Mouse (Mus musculus) ES-E14 (cell line): ENCODE data around the gene Lrmda. TPM values are rescaled to one million over a fixed set of nuclear protein-coding genes. Genes with fewer than 3 reads are reported as not detected.

Experiments used
- DNase-seq: peaks from one replicate; pipeline ENCODE4 v3.0.0-alpha.2; 2013; ENCODE audit warnings: low read depth, low spot score
- H3K27ac ChIP-seq: 2 replicates; pipeline ENCODE4 v1.5.1; 2012; ENCODE audit warnings: low read depth, mild to moderate bottlenecking, low read length, moderate library complexity, mixed read lengths; ENCODE audit not compliant: poor library complexity, insufficient read depth, severe bottlenecking
- H3K36me3 ChIP-seq: 2 replicates; pipeline ENCODE4 v1.6.1; 2012; ENCODE audit warnings: mild to moderate bottlenecking, low read length, moderate library complexity, mixed read lengths; ENCODE audit not compliant: control insufficient read depth, poor library complexity, insufficient read depth, severe bottlenecking
- H3K4me1 ChIP-seq, 2 experiments: fragments of 150-350 bp in 1 of 2; sonication (generic) in 1 of 2; 2 replicates each; pipeline ENCODE4 v1.6.1; 2012; ENCODE audit warnings: low read length in 2 of 2, mild to moderate bottlenecking in 1 of 2, mixed read lengths in 1 of 2; ENCODE audit not compliant: control insufficient read depth in 2 of 2, insufficient read depth in 2 of 2, poor library complexity in 1 of 2
- H3K4me3 ChIP-seq, 2 experiments: fragments of 150-350 bp in 1 of 2; sonication (generic) in 1 of 2; 2 replicates each; pipeline ENCODE4 v1.5.1; 2012; ENCODE audit warnings: low read length in 2 of 2, low read depth in 1 of 2, mild to moderate bottlenecking in 1 of 2, mixed read lengths in 1 of 2; ENCODE audit not compliant: insufficient read depth in 1 of 2, poor library complexity in 1 of 2, severe bottlenecking in 1 of 2
- H3K9ac ChIP-seq: 2 replicates; pipeline ENCODE4 v1.6.1; 2012; ENCODE audit warnings: low read depth, mild to moderate bottlenecking, low read length, mixed read lengths; ENCODE audit not compliant: poor library complexity, insufficient read depth, severe bottlenecking
- H3K9me3 ChIP-seq: fragments of 150-350 bp; sonication (generic); 2 replicates; pipeline ENCODE4 v1.6.1; 2012; ENCODE audit warnings: low read depth, mild to moderate bottlenecking, low read length; ENCODE audit not compliant: control insufficient read depth, insufficient read depth
- CHD2 ChIP-seq: IDR thresholded peaks from 2 replicates; pipeline ENCODE4 v1.6.1; 2014; ENCODE audit warnings: mild to moderate bottlenecking, low read depth, low read length, inconsistent platforms
- HCFC1 ChIP-seq: IDR thresholded peaks from 2 replicates; pipeline ENCODE4 v1.6.1; 2012; ENCODE audit warnings: low read length, inconsistent platforms, borderline replicate concordance; ENCODE audit not compliant: insufficient read depth
- MAFK ChIP-seq: IDR thresholded peaks from 2 replicates; pipeline ENCODE4 v1.6.1; 2014; ENCODE audit warnings: mild to moderate bottlenecking, low read depth, low read length, inconsistent platforms; ENCODE audit not compliant: insufficient read depth
- ZC3H11A ChIP-seq: IDR thresholded peaks from 2 replicates; pipeline ENCODE4 v1.6.1; 2012; ENCODE audit warnings: low read depth, mild to moderate bottlenecking, inconsistent platforms, low read length, borderline replicate concordance
- ZNF384 ChIP-seq: IDR thresholded peaks from 2 replicates; pipeline ENCODE4 v1.6.1; 2012; ENCODE audit warnings: low read depth, low read length, inconsistent platforms
- in situ Hi-C, 2 experiments: fragments of 600-800 bp; cut with MboI; formaldehyde crosslinking; loops; one replicate each; pipeline ENCODE4 v1.15.1; 2025; ENCODE audit warnings: low sequenced_read_pairs in 2 of 2, inconsistent platforms in 1 of 2; ENCODE audit not compliant: unreplicated experiment in 2 of 2
- total RNA-seq: library from RNA; depleted of rRNA; stranded (reverse); fragments of 300-350 nt; gene quantifications from 2 replicates; pipeline ENCODE4 v1.2.3, GENCODE M21; 2012

Lrmda gene
- total RNA-seq, 1 experiment = 0.22 TPM

DNA sequence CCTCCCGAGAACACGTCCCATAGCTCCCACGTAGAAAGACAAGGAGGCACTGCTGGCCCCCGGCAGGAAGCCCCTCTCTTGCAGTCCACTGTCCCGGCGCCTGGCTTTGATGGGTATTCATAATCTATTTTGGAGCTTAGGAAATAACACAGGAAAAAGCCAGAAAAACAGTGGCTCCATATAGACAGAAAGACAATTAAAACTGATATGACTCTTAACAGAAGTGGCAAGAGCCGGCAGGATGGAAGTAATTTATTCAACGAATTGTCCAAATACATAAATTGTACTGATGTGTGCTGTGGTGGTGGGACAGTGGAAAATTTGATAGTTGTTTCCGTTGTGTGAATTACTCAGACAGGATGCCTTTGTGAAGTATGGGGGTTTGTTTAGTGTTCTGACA, 250.3 kb downstream of the Lrmda start:
- Histone ChIP-seq H3K9me3 (no peaks in the 10 kb centered on the region), H3K27ac (no peak overlapping the region), H3K4me1 (no peaks in the 10 kb centered on the region), H3K4me3 (no peak overlapping the region), H3K9ac (no peak overlapping the region), H3K36me3 (no peaks in the 10 kb centered on the region)
- no peak for TF ChIP-seq ZC3H11A
- TF ChIP-seq CHD2 = no peak
- TF ChIP-seq ZNF384 = no peak
- no peak for TF ChIP-seq HCFC1
- TF ChIP-seq MAFK = no peak
- in situ Hi-C loops = no loop called here
- no peak for DNase-seq

DNA sequence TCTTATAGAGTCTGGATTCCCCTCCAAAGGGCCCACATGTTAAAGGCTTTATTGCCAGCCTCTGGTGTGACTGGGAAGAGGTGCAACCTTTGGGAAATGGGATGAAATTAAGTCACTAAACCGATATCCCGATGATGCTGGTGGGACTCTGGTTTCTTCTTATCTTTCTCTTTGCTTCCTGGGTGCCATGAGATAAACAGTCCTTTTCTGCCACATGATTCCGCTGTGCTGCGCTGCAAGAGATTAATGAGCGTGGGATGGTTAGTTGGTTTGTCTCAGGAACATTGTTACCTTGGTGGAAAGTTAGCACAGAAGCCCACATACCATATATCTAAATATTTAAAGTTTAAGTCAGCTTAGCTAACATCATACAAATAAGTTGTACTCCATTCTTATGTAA, 258.5 kb downstream of the Lrmda start:
- Histone ChIP-seq H3K36me3 (no peaks in the 10 kb centered on the region), H3K4me3 (no peak overlapping the region), H3K9me3 (no peaks in the 10 kb centered on the region), H3K9ac (no peak overlapping the region), H3K4me1 (no peaks in the 10 kb centered on the region), H3K27ac (no peak overlapping the region)
- in situ Hi-C loops = no loop called here
- TF ChIP-seq MAFK (no peak), HCFC1 (no peak), ZC3H11A (no peak), ZNF384 (no peak), CHD2 (no peak)
- DNase-seq = no peak

DNA sequence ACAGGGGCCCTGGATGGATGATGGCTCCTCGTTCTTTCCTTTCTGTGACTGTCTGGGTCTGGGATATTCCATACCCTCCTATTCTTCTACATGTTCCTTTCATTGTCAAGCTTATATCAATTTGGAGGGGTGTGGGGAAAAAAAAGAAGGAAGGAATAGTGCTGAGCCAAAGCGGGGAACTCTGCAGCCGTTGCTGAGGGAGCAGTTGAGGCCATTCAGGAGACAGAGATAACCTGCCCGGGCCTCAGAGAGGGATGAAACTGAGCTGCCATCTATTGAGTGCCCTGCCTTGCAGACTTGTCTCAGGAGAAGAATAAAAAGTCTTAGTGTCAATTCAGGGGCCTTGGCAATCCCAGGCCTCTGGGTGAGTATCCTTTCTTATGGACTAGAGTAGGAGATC, 260.1 kb downstream of the Lrmda start:
- no peak overlapping the region for H3K4me3 ChIP-seq
- DNase-seq = no peak
- H3K4me1 ChIP-seq = no peaks in the 10 kb centered on the region
- H3K36me3 ChIP-seq = no peaks in the 10 kb centered on the region
- H3K27ac ChIP-seq = no peak overlapping the region
- in situ Hi-C loops = no loop called here
- TF ChIP-seq CHD2 (no peak), ZC3H11A (no peak), ZNF384 (no peak), HCFC1 (no peak), MAFK (no peak)
- no peak overlapping the region for H3K9ac ChIP-seq
- no peaks in the 10 kb centered on the region for H3K9me3 ChIP-seq

DNA sequence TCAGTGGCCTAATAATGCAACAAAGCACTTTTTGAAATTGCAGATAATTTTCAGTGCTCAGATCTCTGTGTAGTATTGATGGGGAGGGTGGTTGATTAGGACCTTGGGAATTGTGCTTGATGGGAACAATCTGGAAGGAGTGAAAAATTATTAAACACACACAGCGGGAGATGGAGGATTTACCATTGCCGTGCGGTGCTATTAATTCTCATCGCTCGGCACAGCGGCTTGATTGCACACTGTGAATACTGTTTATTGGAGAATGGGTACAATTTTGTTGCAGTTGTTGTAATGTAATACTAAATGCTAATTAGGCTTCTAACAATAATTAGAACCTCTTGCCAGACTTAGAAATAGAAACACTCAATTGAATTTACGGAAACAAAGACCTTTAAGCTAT, 262.1 kb downstream of the Lrmda start:
- Histone ChIP-seq H3K9me3 (no peaks in the 10 kb centered on the region), H3K27ac (no peak overlapping the region), H3K4me3 (no peak overlapping the region), H3K4me1 (no peaks in the 10 kb centered on the region), H3K9ac (no peak overlapping the region), H3K36me3 (no peaks in the 10 kb centered on the region)
- in situ Hi-C loops = no loop called here
- no peak for DNase-seq
- no peak for TF ChIP-seq HCFC1
- TF ChIP-seq CHD2 = no peak

DNA sequence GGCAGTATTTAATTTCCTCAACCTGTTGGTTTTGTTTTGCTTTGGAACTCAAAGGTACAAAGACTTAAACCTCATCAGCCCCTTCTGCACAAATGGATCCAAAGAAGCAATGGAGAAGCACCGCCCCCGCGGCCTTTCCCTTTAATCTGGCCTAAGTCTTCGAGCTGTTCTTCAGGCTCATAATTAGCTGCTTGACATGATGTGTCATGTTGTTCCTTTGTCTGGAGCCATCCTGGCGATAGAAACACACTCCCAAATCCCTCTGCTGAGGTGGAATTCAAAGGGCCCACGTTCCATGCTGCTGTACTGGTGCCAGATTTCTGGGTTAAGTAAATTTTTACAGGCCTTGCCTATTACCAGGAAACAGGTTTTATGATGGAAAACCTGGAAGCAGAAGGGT, 263.3 kb downstream of the Lrmda start:
- no peak for DNase-seq
- in situ Hi-C loops = no loop called here
- no peak for TF ChIP-seq ZC3H11A
- TF ChIP-seq HCFC1 = no peak
- TF ChIP-seq ZNF384 = no peak
- no peak for TF ChIP-seq CHD2
- no peak for TF ChIP-seq MAFK
- Histone ChIP-seq H3K9me3 (no peaks in the 10 kb centered on the region), H3K4me1 (no peaks in the 10 kb centered on the region), H3K36me3 (no peaks in the 10 kb centered on the region), H3K27ac (no peak overlapping the region), H3K4me3 (no peak overlapping the region), H3K9ac (no peak overlapping the region)
